Mouse (Mus musculus): ENCODE data around the gene Ube3c.

DNA sequence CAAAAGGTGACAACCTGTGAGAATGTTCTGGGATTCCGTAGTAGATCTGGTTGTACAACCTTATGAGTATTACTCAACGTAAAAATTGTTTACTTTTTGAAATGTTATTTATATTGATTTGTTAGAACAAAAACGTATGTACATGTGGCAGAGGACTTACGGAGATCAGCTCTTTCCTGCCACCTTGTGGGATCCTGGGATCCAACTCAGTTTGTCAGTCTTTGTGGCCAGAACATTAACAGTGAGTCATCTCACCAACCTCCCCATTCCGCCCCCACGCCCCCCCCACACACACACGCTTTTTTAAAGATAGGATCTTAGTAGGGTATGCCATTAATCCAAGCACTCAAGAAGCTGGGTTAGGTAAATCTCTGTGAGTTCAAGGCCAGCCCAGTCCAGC is 119.3 kb downstream of the Ube3c start:
- TF ChIP-seq MAFK (IDR thresholded peaks at IDR 0.05; ENCODE audit: insufficient read depth, low read depth, low read length) = no peak
- TF ChIP-seq ZC3H11A (IDR thresholded peaks at IDR 0.05; ENCODE audit: borderline replicate concordance, low read depth, low read length) = no peak
- no peak for TF ChIP-seq CHD2 (IDR thresholded peaks at IDR 0.05; ENCODE audit: low read depth, low read length)
- TF ChIP-seq ZNF384 (IDR thresholded peaks at IDR 0.05; ENCODE audit: low read depth, low read length) = no peak
- TF ChIP-seq HCFC1 (IDR thresholded peaks at IDR 0.05; ENCODE audit: borderline replicate concordance, insufficient read depth, low read length) = no peak

Measured in ES-E14 (cell line).